Mouse (Mus musculus) limb, embryonic 15.5 days (tissue): Measurements from ENCODE around the gene Tm4sf4. TPM values are rescaled to one million over a fixed set of nuclear protein-coding genes. Genes with fewer than 3 reads are reported as not detected.

Source experiments
- ATAC-seq: fragments of 200-750 bp; cut with Nextera tagmentation; 2 replicates; pipeline ENCODE4 v1.8.0; 2017; ENCODE audit warnings: low read depth, moderate TSS enrichment; ENCODE audit not compliant: insufficient number of reproducible peaks, low FRiP score, low TSS enrichment
- H3K27ac ChIP-seq: fragments of 300-500 bp; sonication (generic); 2 replicates; pipeline ENCODE4 v1.5.1; 2015; ENCODE audit warnings: moderate library complexity, mild to moderate bottlenecking, inconsistent platforms
- H3K27me3 ChIP-seq: fragments of 300-500 bp; sonication (generic); 2 replicates; pipeline ENCODE4 v1.6.1; 2015; ENCODE audit warnings: inconsistent platforms
- H3K36me3 ChIP-seq: fragments of 300-500 bp; sonication (generic); 2 replicates; pipeline ENCODE4 v1.6.1; 2015; ENCODE audit warnings: inconsistent platforms
- H3K4me1 ChIP-seq: fragments of 300-500 bp; sonication (generic); 2 replicates; pipeline ENCODE4 v1.6.1; 2015; ENCODE audit warnings: inconsistent platforms
- H3K4me2 ChIP-seq: fragments of 300-500 bp; sonication (generic); 2 replicates; pipeline ENCODE4 v1.6.1; 2015; ENCODE audit warnings: mild to moderate bottlenecking, inconsistent platforms
- H3K4me3 ChIP-seq: fragments of 300-500 bp; sonication (generic); 2 replicates; pipeline ENCODE4 v1.5.1; 2015; ENCODE audit warnings: mild to moderate bottlenecking, inconsistent platforms
- H3K9ac ChIP-seq: fragments of 300-500 bp; sonication (generic); 2 replicates; pipeline ENCODE4 v1.6.1; 2015; ENCODE audit warnings: inconsistent platforms
- H3K9me3 ChIP-seq: fragments of 300-500 bp; sonication (generic); 2 replicates; pipeline ENCODE4 v1.6.1; 2016; ENCODE audit warnings: inconsistent platforms
- WGBS: fragments of 180-500 bp; shearing (Covaris S2); methylation state at CpG from one replicate; pipeline ENCODE4 v1.1.7; 2015; 5-methylcytosine and 5-hydroxymethylcytosine counted together
- polyA plus RNA-seq: library from polyadenylated mRNA; unstranded; fragments of >200 nt; fragmentation: Nextera tagmentation; extraction: Ambion mirVana; gene quantifications from 2 replicates; pipeline ENCODE4 v1.2.1, GENCODE M21; 2015

The Tm4sf4 gene
- polyA plus RNA-seq: 0.38 TPM in 1 of 2 replicates, not detected in the other

GRCm38 (mm10) chr3:57425089-57425730 lies at the start of gene Tm4sf4:
Tm4sf4 (plus strand) TSS chr3:57425314.
- Histone ChIP-seq H3K4me2 (no peak within 1 kb of the TSS), H3K9ac (no peak within 1 kb of the TSS), H3K9me3 (no peaks in the 10 kb centered on the region), H3K27ac (no peak within 1 kb of the TSS), H3K36me3 (no peaks in the 10 kb centered on the region), H3K27me3 (no peaks in the 10 kb centered on the region), H3K4me1 (no peaks in the 10 kb centered on the region), H3K4me3 (no peak within 1 kb of the TSS)
- ATAC-seq: no peak
- whole genome bisulfite sequencing: 34% methylated on average over 10 of the region's 10 CpGs

DNA sequence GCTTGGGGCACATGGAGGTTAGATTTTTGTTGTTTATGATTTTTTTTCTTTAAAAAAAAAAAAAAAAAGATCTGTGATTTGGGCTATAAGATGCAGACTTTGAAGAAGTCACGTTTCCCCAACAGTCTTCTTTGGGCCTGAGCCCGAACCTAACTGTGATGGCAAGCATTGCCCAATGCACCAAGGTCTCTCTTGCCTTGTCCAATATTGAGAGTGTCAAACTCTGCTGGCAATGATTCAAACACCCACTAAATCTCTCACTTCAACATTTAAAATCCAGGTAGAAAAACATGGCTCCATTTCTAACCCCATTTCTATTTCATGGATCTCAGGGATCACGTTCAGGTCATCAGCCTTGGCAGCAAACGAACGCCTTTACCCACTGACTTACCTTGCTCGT lies 38.7 kb upstream of the Tm4sf4 start:
- Histone ChIP-seq H3K27me3 (no peaks in the 10 kb centered on the region), H3K27ac (no peak overlapping the region), H3K9ac (no peak overlapping the region), H3K4me3 (no peak overlapping the region), H3K9me3 (no peaks in the 10 kb centered on the region), H3K36me3 (no peaks in the 10 kb centered on the region), H3K4me2 (no peak overlapping the region), H3K4me1 (no peaks in the 10 kb centered on the region)
- whole genome bisulfite sequencing: 82% methylated on average over 6 of the region's 6 CpGs
- ATAC-seq: no peak

DNA sequence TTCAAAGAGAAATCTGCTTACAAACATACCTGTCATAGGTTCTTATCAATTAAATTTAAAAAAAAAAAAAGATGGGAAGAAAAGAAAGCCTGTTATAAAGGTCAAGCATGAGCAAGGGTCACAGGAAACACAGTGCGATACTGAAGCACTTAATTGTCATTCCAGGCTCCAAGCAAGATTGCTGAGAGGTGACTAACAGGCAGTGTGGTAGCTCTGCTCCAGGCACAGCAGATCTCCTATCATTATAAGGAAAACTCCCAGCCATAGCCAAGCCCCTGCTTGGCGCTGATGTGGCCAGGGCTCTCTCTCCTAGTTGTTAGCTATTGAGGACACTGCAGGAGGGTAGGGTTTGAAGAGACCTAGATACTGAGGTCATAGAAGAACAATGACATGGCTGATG lies 38.2 kb upstream of the Tm4sf4 start:
- WGBS: 65% methylated on average over 2 of the region's 2 CpGs
- Histone ChIP-seq H3K27ac (no peak overlapping the region), H3K4me2 (no peak overlapping the region), H3K4me1 (no peaks in the 10 kb centered on the region), H3K27me3 (no peaks in the 10 kb centered on the region), H3K9me3 (no peaks in the 10 kb centered on the region), H3K9ac (no peak overlapping the region), H3K36me3 (no peaks in the 10 kb centered on the region), H3K4me3 (no peak overlapping the region)
- ATAC-seq: no peak

DNA sequence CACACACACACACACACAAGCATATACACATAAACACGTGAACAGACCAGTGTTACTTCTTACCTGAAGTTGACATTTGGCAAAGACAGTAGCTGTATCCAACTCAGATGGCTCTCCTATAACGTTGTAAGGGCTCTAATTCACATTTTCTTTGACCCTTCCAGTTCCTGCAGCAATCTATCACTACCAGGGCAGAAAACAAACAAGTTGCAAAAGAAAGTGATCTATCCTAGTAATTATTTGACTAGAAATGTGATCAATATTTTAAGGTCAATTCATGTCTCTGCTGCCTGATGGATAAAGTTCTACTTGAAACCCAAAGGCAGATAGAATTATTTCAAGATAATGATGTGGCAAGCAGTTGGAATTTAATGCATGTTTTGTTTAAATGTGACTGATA lies 37.5 kb upstream of the Tm4sf4 start:
- no peak overlapping the region for H3K4me2 ChIP-seq
- H3K9me3 ChIP-seq: no peaks in the 10 kb centered on the region
- H3K27me3 ChIP-seq: no peaks in the 10 kb centered on the region
- no peak overlapping the region for H3K4me3 ChIP-seq
- ATAC-seq: no peak
- H3K4me1 ChIP-seq: no peaks in the 10 kb centered on the region
- no peak overlapping the region for H3K27ac ChIP-seq
- no peak overlapping the region for H3K9ac ChIP-seq
- 82% methylated on average over 2 of the region's 2 CpGs for WGBS
- no peaks in the 10 kb centered on the region for H3K36me3 ChIP-seq

DNA sequence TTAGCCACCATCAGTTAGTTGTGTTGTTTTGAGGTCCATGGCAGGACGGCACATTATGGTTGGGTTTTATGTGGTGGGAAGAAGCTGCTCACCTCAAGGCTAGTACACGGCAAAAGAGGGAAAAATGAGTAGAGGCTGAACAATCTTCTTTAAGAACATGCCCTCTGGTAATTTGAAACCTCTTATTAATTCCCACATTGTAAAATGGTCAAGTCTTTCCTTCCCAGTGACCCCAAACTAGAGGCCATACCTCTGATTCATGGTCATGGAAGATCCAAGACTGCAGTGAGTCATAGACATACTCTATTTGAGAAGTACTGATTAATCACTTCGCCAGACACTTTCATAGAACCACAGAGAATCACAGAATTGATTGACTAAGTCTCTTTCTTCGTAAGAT lies 13.6 kb upstream of the Tm4sf4 start:
- Histone ChIP-seq H3K4me2 (no peak overlapping the region), H3K4me1 (no peaks in the 10 kb centered on the region), H3K9me3 (no peaks in the 10 kb centered on the region), H3K9ac (no peak overlapping the region), H3K27ac (no peak overlapping the region), H3K4me3 (no peak overlapping the region), H3K27me3 (no peaks in the 10 kb centered on the region), H3K36me3 (no peaks in the 10 kb centered on the region)
- 82% methylated on average over 4 of the region's 4 CpGs for WGBS
- no peak for ATAC-seq

DNA sequence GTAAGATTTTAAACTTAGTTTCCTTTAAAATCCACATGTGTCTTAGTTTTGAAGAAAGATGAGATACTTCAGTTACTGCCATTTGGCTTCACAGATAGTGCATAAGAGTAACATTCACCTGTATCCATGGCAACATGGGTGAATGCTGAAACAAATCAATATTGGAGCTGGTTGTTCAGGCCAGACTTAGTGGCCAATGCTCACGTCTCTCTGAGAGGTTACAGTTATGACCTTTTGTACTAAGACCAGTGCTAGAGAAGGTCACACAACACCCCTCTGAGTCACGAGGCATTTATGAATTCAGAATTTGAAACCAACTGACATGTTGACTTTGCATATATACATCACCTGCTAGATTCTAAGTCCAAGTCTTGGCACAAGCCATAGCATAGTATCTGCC lies 4.9 kb upstream of the Tm4sf4 start:
- ATAC-seq: no peak
- no peak overlapping the region for H3K9ac ChIP-seq
- H3K4me3 ChIP-seq: no peak overlapping the region
- WGBS: 77% methylated on average over 2 of the region's 2 CpGs
- H3K27ac ChIP-seq: no peak overlapping the region
- H3K4me1 ChIP-seq: no peaks in the 10 kb centered on the region
- H3K9me3 ChIP-seq: no peaks in the 10 kb centered on the region
- H3K36me3 ChIP-seq: no peaks in the 10 kb centered on the region
- H3K27me3 ChIP-seq: no peaks in the 10 kb centered on the region
- no peak overlapping the region for H3K4me2 ChIP-seq

DNA sequence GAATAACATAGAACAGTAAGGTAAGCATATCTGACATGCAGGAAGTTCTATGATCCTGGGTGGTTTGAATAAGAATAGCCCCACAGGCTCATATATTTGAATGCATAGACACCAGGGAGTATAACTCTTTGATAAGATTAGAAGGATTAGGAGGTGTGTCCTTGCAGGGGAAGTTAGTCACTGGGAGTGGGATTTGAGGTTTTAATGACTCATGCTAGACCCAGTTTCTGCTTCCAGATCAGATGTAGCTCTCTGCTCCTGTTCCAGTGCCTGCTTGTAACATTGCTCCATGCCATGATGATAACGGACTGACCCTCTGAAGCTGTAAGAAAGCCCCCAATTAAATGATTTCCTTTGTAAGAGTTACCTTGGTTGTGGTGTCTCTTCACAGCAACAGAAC lies 4.5 kb upstream of the Tm4sf4 start:
- Histone ChIP-seq H3K4me1 (no peaks in the 10 kb centered on the region), H3K27ac (no peak overlapping the region), H3K4me2 (no peak overlapping the region), H3K9ac (no peak overlapping the region), H3K4me3 (no peak overlapping the region), H3K27me3 (no peaks in the 10 kb centered on the region), H3K9me3 (no peaks in the 10 kb centered on the region), H3K36me3 (no peaks in the 10 kb centered on the region)
- ATAC-seq: no peak
- 80% methylated on average over 1 of the region's 1 CpGs for WGBS

DNA sequence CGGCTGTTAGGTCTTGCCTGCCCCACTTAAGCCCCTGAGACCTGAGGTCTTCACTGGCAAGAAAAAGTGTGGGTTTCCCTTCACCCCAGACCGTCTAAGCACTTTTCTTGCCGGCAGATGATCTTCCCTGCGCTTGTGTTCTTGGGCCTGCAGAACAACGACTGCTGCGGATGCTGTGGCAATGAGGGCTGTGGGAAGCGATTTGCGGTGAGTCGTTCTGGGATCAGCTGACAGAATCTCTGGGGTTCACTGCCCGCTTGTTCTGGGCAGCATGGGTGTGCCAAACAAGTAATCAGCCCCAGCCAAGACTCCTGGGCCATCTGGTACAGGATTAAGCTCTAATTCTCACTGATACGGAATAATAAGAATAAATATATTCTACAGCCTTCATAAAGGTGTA lies 1.2 kb downstream of the Tm4sf4 start:
- H3K27me3 ChIP-seq: no peaks in the 10 kb centered on the region
- no peak overlapping the region for H3K4me2 ChIP-seq
- WGBS: 78% methylated on average over 11 of the region's 11 CpGs
- H3K27ac ChIP-seq: no peak overlapping the region
- no peaks in the 10 kb centered on the region for H3K9me3 ChIP-seq
- H3K9ac ChIP-seq: no peak overlapping the region
- H3K4me3 ChIP-seq: no peak overlapping the region
- no peak for ATAC-seq
- H3K36me3 ChIP-seq: no peaks in the 10 kb centered on the region
- no peaks in the 10 kb centered on the region for H3K4me1 ChIP-seq

- H3K4me2 ChIP-seq: no peak overlapping the region
- H3K27me3 ChIP-seq: no peaks in the 10 kb centered on the region
- H3K9me3 ChIP-seq: no peaks in the 10 kb centered on the region
- WGBS: 18% methylated on average over 5 of the region's 5 CpGs
- no peak for ATAC-seq
- H3K27ac ChIP-seq: no peak overlapping the region
- H3K9ac ChIP-seq: no peak overlapping the region
- no peaks in the 10 kb centered on the region for H3K4me1 ChIP-seq
- no peak overlapping the region for H3K4me3 ChIP-seq
- no peaks in the 10 kb centered on the region for H3K36me3 ChIP-seq
These were observed 3.8 kb downstream of the Tm4sf4 start for GRCm38 (mm10) chr3:57428682-57429464.

- no peak overlapping the region for H3K9ac ChIP-seq
- no peaks in the 10 kb centered on the region for H3K4me1 ChIP-seq
- ATAC-seq: no peak
- 56% methylated on average over 4 of the region's 4 CpGs for WGBS
- H3K36me3 ChIP-seq: no peaks in the 10 kb centered on the region
- no peak overlapping the region for H3K4me2 ChIP-seq
- H3K4me3 ChIP-seq: no peak overlapping the region
- no peaks in the 10 kb centered on the region for H3K9me3 ChIP-seq
- H3K27ac ChIP-seq: no peak overlapping the region
- no peaks in the 10 kb centered on the region for H3K27me3 ChIP-seq
These were observed 4.4 kb downstream of the Tm4sf4 start for GRCm38 (mm10) chr3:57429486-57429885.

- Histone ChIP-seq H3K27me3 (no peaks in the 10 kb centered on the region), H3K9me3 (no peaks in the 10 kb centered on the region), H3K27ac (no peak overlapping the region), H3K9ac (no peak overlapping the region), H3K4me3 (no peak overlapping the region), H3K4me1 (no peaks in the 10 kb centered on the region), H3K4me2 (no peak overlapping the region), H3K36me3 (no peaks in the 10 kb centered on the region)
- no peak for ATAC-seq
- 75% methylated on average over 3 of the region's 3 CpGs for WGBS
These were observed 6.6 kb downstream of the Tm4sf4 start for GRCm38 (mm10) chr3:57431706-57432105.

GRCm38 (mm10) chr3:57435364-57435763 lies 10.2 kb downstream of the Tm4sf4 start:
- Histone ChIP-seq H3K9me3 (no peaks in the 10 kb centered on the region), H3K36me3 (no peaks in the 10 kb centered on the region), H3K9ac (no peak overlapping the region), H3K27ac (no peak overlapping the region), H3K4me3 (no peak overlapping the region), H3K4me1 (no peaks in the 10 kb centered on the region), H3K4me2 (no peak overlapping the region), H3K27me3 (no peaks in the 10 kb centered on the region)
- ATAC-seq: no peak
- WGBS: 76% methylated on average over 8 of the region's 8 CpGs
